Comparison of ENCODE assay signal across 7 mouse cellular contexts in the genomic region with DNA sequence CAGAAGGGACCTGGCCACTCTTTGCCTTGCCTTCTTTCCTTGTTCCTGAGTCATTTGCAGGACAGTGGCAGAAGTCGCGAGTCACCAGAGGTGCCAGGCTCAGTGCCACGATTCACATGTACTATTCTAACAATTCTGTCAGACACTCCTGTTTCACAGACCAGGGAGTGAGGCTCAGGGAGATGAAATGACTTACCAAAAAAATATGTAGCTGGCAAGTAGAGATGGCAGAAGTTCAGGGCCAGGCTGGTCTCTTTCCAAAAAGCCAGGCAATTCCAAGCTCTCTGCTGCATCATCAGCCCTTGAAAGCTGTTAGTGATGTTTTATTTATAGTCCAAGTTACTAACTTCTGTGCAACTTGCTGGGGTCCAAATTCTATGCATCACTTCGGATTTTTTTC.
DNase-seq lines count a peak whose midpoint lies in the region; ATAC-seq and TF ChIP-seq lines count a peak whose summit lies in the region.

No protein-coding gene starts in this region.

- no peak overlapping the region for H3K4me2 ChIP-seq in midbrain, postnatal 0 days (ENCODE audit: low read depth, low read length, poor library complexity, severe bottlenecking)
- no peak overlapping the region; the same call in 1 of the 2 replicates for H3K4me2 ChIP-seq in embryonic facial prominence, embryonic 14.5 days (ENCODE audit: low read depth, low read length)
- H3K4me2 ChIP-seq in lung, embryonic 16.5 days (ENCODE audit: low read depth, low read length): no peak overlapping the region

- peak; percentile 37 for DNase-seq in midbrain, postnatal 0 days (ENCODE audit: low spot score)
- no peak for DNase-seq in midbrain, embryonic 10.5 days (ENCODE audit: low spot score)
- DNase-seq in embryonic facial prominence, embryonic 14.5 days (ENCODE audit: low spot score): peak; percentile 9
- peak; percentile 71 for DNase-seq in heart, postnatal 4 days
- DNase-seq in c-Kit-positive CD71-positive TER-119-positive erythroid progenitor cells, embryonic 14.5 days (ENCODE audit: low spot score): no peak
- DNase-seq in testis, postnatal 14 days (ENCODE audit: low spot score): no peak

- H3K4me1 ChIP-seq in midbrain, postnatal 0 days (ENCODE audit: insufficient read depth, low read length): no peaks in the 10 kb centered on the region
- 0 out of 2 replicates have a peak, but pooled peaks cover 3% of the 10 kb centered on the region for H3K4me1 ChIP-seq in midbrain, embryonic 10.5 days
- H3K4me1 ChIP-seq in embryonic facial prominence, embryonic 14.5 days (ENCODE audit: control insufficient read depth, insufficient read depth, low read length): peaks cover 13% of the 10 kb centered on the region; the same call in 1 of the 2 replicates
- no peaks in the 10 kb centered on the region for H3K4me1 ChIP-seq in lung, embryonic 16.5 days (replicated peaks; ENCODE audit: control insufficient read depth, insufficient read depth, low read length)

- H3K27me3 ChIP-seq in midbrain, postnatal 0 days (ENCODE audit: insufficient read depth, low read length): no peaks in the 10 kb centered on the region
- H3K27me3 ChIP-seq in midbrain, embryonic 10.5 days (ENCODE audit: low read depth, poor library complexity, severe bottlenecking): no peaks in the 10 kb centered on the region
- H3K27me3 ChIP-seq in embryonic facial prominence, embryonic 14.5 days (replicated peaks; ENCODE audit: control insufficient read depth, insufficient read depth, low read length): no peaks in the 10 kb centered on the region
- H3K27me3 ChIP-seq in lung, embryonic 16.5 days (ENCODE audit: control insufficient read depth, insufficient read depth, low read depth, low read length): no peaks in the 10 kb centered on the region

- H3K9me3 ChIP-seq in midbrain, postnatal 0 days (ENCODE audit: low read length): no peaks in the 10 kb centered on the region
- no peaks in the 10 kb centered on the region for H3K9me3 ChIP-seq in midbrain, embryonic 10.5 days (replicated peaks)
- H3K9me3 ChIP-seq in embryonic facial prominence, embryonic 14.5 days (ENCODE audit: control insufficient read depth, low read length): no peaks in the 10 kb centered on the region
- H3K9me3 ChIP-seq in lung, embryonic 16.5 days (ENCODE audit: control insufficient read depth, low read length): no peaks in the 10 kb centered on the region

- WGBS in midbrain, postnatal 0 days: 75% methylated on average over 4 of the region's 4 CpGs
- WGBS in midbrain, embryonic 10.5 days: 84% methylated on average over 4 of the region's 4 CpGs
- 71% methylated on average over 4 of the region's 4 CpGs for WGBS in embryonic facial prominence, embryonic 14.5 days
- 35% methylated on average over 4 of the region's 4 CpGs for WGBS in lung, embryonic 16.5 days

- H3K27ac ChIP-seq in midbrain, postnatal 0 days (ENCODE audit: low read depth, low read length): no peak overlapping the region
- H3K27ac ChIP-seq in midbrain, embryonic 10.5 days (replicated peaks): no peak overlapping the region
- no peak overlapping the region for H3K27ac ChIP-seq in embryonic facial prominence, embryonic 14.5 days (replicated peaks; ENCODE audit: low read depth, low read length)
- H3K27ac ChIP-seq in lung, embryonic 16.5 days (ENCODE audit: low read length): no peak overlapping the region

- ATAC-seq in midbrain, postnatal 0 days (ENCODE audit: low FRiP score): no peak
- no peak for ATAC-seq in embryonic facial prominence, embryonic 14.5 days (ENCODE audit: low read depth)
- peak; percentile 72 for ATAC-seq in lung, embryonic 16.5 days (ENCODE audit: low read depth)

- H3K9ac ChIP-seq in midbrain, postnatal 0 days (replicated peaks; ENCODE audit: low read length, poor library complexity, severe bottlenecking): no peak overlapping the region
- H3K9ac ChIP-seq in embryonic facial prominence, embryonic 14.5 days (ENCODE audit: low read depth, low read length): no peak overlapping the region
- no peak overlapping the region for H3K9ac ChIP-seq in lung, embryonic 16.5 days (ENCODE audit: low read length)

- TF ChIP-seq CTCF in midbrain, postnatal 0 days (IDR thresholded peaks at IDR 0.05): no peak

- no peak overlapping the region for H3K4me3 ChIP-seq in midbrain, postnatal 0 days (ENCODE audit: low read depth, low read length)
- no peak overlapping the region for H3K4me3 ChIP-seq in midbrain, embryonic 10.5 days
- no peak overlapping the region for H3K4me3 ChIP-seq in embryonic facial prominence, embryonic 14.5 days (ENCODE audit: low read depth, low read length)
- H3K4me3 ChIP-seq in lung, embryonic 16.5 days (ENCODE audit: low read length): no peak overlapping the region

- H3K36me3 ChIP-seq in midbrain, postnatal 0 days (ENCODE audit: insufficient read depth, low read length): no peaks in the 10 kb centered on the region
- no peaks in the 10 kb centered on the region for H3K36me3 ChIP-seq in midbrain, embryonic 10.5 days
- no peaks in the 10 kb centered on the region for H3K36me3 ChIP-seq in embryonic facial prominence, embryonic 14.5 days (ENCODE audit: control insufficient read depth, insufficient read depth, low read length)
- H3K36me3 ChIP-seq in lung, embryonic 16.5 days (ENCODE audit: control insufficient read depth, insufficient read depth, low read length): no peaks in the 10 kb centered on the region

Comparison
In these comparisons a context has a peak if more than half of its experiments do, and no peak if none do; other contexts are left out.
1. DNase-seq: peak in midbrain, postnatal 0 days (single experiment), embryonic facial prominence, embryonic 14.5 days (single experiment) and heart, postnatal 4 days (single experiment); none in midbrain, embryonic 10.5 days (single experiment), c-Kit-positive CD71-positive TER-119-positive erythroid progenitor cells, embryonic 14.5 days (single experiment) and testis, postnatal 14 days (single experiment).